Mouse (Mus musculus) MEL (cell line): ENCODE data around the gene Dmrtc1c2. TPM values are rescaled to one million over a fixed set of nuclear protein-coding genes. Genes with fewer than 3 reads are reported as not detected.

Experiments
- polyA plus RNA-seq, 2 experiments: library from polyadenylated mRNA; stranded (reverse) in 1 of 2; unstranded in 1 of 2; fragments of >175 nt in 1 of 2; fragments of >200 nt in 1 of 2; gene quantifications; 2 replicates each; pipeline versions ENCODE4 v1.2.1 to v1.2.4; 2012; ENCODE audit warnings: low replicate concordance in 2 of 2, low read depth in 1 of 2; ENCODE audit not compliant: insufficient read length in 2 of 2, insufficient read depth in 1 of 2, missing spikeins in 1 of 2
- total RNA-seq: library from RNA; depleted of rRNA; stranded (reverse); fragments of 300-350 nt; gene quantifications from 2 replicates; pipeline ENCODE4 v1.2.3, GENCODE M21; 2012; rRNA removed

Dmrtc1c2 gene
- total and polyA plus RNA-seq, 3 experiments = not detected

Other genes starting within 250 kb of the Dmrtc1c2 start
- 2.9 and 3.0 TPM in 2 replicates for gene Phka1, start 210.4 kb downstream of the Dmrtc1c2 start, total RNA-seq
- gene Phka1, start 210.4 kb downstream of the Dmrtc1c2 start, polyA plus RNA-seq = 1 to 10 TPM in 1 of 2 experiments, not detected in 1; 3.8 TPM
- not detected in 2 replicates for gene Gm3880, start 167.6 kb downstream of the Dmrtc1c2 start, total RNA-seq
- not detected for gene Gm3880, start 167.6 kb downstream of the Dmrtc1c2 start, polyA plus RNA-seq
- gene Gm9112, start 147.0 kb downstream of the Dmrtc1c2 start, total RNA-seq = not detected in 2 replicates
- gene Gm9112, start 147.0 kb downstream of the Dmrtc1c2 start, polyA plus RNA-seq = not detected
- gene Dmrtc1b, start 146.8 kb downstream of the Dmrtc1c2 start, total RNA-seq = not detected in 2 replicates
- not detected for gene Dmrtc1b, start 146.8 kb downstream of the Dmrtc1c2 start, polyA plus RNA-seq
- gene Dmrtc1c1, start 51.7 kb downstream of the Dmrtc1c2 start, total RNA-seq = not detected in 2 replicates
- not detected for gene Dmrtc1c1, start 51.7 kb downstream of the Dmrtc1c2 start, polyA plus RNA-seq
- not detected in 2 replicates for gene 1700031F05Rik, start 13.4 kb upstream of the Dmrtc1c2 start, total RNA-seq
- gene 1700031F05Rik, start 13.4 kb upstream of the Dmrtc1c2 start, polyA plus RNA-seq = not detected
- not detected in 2 replicates for gene Dmrtc1a, start 54.1 kb upstream of the Dmrtc1c2 start, total RNA-seq
- not detected for gene Dmrtc1a, start 54.1 kb upstream of the Dmrtc1c2 start, polyA plus RNA-seq
- not detected in 2 replicates for gene 1700011M02Rik, start 54.3 kb upstream of the Dmrtc1c2 start, total RNA-seq
- not detected for gene 1700011M02Rik, start 54.3 kb upstream of the Dmrtc1c2 start, polyA plus RNA-seq
- not detected in 2 replicates for gene 1700018G05Rik, start 73.8 kb upstream of the Dmrtc1c2 start, total RNA-seq
- not detected for gene 1700018G05Rik, start 73.8 kb upstream of the Dmrtc1c2 start, polyA plus RNA-seq